Mouse (Mus musculus): Measurements from ENCODE around the gene Tbc1d8. TPM values are rescaled to one million over a fixed set of nuclear protein-coding genes. Genes with fewer than 3 reads are reported as not detected.

Tbc1d8 gene
- total RNA-seq, 2 experiments from 2014 or later, result 6.9 to 18.7 TPM

Other genes starting within 250 kb of the Tbc1d8 start
- 100 to 1,000 TPM; 739 to 814 TPM for gene Rpl31, start 110.9 kb downstream of the Tbc1d8 start, total RNA-seq (2021)
- gene Cnot11, start 56.2 kb upstream of the Tbc1d8 start, total RNA-seq (2021), result 10 to 100 TPM; 20.0 to 20.3 TPM
- 10 to 100 TPM; 48.3 to 51.5 TPM for gene Rnf149, start 98.7 kb upstream of the Tbc1d8 start, total RNA-seq (2021)
- gene Creg2, start 172.7 kb upstream of the Tbc1d8 start, total RNA-seq (2021), result under 1 TPM; 0.13 to 0.23 TPM
- under 1 TPM in 1 of 2 experiments, not detected in 1; 0.20 TPM for gene Rfx8, start 242.2 kb upstream of the Tbc1d8 start, total RNA-seq (2021)